Mouse (Mus musculus) thymus, postnatal 4 days (tissue): ENCODE results near the gene 9430015G10Rik.

Experiments used
- DNase-seq: peaks from one replicate; pipeline ENCODE4 v3.0.0; 2021

Gene 9430015G10Rik

DNA sequence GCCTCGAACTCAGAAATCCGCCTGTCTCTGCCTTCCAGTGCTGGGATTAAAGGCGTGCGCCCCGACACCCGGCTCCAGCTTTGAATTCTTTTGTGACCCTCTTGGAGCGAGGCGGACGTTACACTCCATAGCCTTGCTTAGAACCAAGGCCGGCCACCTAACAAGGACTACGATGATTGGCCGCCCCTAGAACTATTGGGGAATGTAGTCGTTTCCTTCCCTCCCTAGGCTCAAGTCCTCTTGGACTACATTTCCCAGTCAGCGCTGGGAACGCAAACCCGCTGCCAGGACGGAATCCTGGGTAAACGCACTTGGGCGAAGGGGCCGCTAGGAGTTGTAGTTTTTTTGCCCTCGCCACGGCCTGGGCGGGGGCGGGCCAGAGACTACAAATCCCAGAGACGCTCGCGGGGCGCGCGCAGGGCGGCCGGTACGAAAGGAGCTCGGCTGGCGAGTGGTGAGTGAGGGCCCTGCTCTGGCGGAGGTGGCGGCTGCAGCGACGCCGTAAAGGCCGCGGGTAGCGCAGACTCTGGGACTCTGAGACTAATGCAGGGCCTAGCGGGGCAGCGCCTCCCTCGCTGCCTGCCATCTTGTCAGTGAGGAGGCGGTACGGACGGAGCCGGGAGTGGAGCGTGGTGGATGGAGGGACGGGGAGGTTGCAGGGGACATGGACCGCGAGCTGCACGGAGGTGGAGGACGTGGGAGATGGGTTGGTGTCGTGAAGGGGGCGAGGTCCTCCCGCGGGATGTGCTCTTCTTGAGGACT lies at the start of gene 9430015G10Rik:
Gene 9430015G10Rik, plus strand, starts transcription at position 413 of the 762 bp plus-strand sequence.
- peak; percentile 96 for DNase-seq

DNA sequence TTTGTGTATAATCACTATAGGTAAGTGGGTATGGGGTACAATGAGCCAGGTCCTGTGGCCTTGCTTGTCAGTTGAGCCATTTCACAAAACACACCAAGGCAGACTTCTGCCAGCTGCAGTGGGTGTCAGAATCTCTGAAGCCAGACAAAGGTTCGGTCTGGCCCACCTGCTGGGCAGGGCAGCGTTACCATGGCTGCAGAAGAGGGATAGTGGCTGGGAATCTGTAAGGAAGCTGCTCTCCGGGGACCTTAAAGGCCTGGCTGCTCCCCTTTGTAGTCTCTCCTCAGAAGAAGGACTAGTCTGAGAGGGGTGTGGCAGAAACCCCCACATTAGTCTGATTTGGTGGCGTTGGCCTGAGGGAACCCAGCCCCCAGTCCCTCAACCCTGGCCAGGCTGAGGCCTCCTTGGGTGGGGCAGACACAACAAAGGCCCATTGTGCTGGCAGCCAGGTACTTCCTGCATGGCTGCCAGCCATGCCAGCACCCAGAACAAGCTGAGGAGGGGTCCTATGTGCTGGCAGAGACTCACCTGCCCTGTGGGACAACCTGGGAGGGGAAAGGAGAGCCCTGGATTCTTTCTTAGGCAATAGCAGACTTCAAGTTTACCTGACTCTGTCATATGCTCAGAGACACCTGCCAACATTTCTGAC lies 45.8 kb upstream of the 9430015G10Rik start:
- DNase-seq = peak; percentile 31

DNA sequence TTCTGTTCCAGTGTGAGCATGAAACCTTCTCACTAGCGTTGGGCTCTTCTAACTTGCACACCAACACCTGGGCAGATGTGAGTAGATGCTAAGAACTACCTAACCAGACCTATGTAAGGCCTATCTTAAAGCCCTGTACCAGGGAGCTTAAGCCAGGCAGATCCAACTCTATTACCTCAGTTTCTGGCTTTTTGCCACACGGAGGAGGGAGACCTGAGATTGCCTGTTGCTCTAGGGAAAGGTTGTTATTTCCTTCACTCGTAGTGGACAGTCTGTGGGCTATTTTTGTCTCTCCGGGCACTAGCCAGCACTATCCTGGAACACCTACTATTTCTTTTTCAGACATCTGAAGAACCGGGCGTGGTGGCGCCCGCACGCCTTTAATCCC lies 45.3 kb upstream of the 9430015G10Rik start:
- DNase-seq = no peak

DNA sequence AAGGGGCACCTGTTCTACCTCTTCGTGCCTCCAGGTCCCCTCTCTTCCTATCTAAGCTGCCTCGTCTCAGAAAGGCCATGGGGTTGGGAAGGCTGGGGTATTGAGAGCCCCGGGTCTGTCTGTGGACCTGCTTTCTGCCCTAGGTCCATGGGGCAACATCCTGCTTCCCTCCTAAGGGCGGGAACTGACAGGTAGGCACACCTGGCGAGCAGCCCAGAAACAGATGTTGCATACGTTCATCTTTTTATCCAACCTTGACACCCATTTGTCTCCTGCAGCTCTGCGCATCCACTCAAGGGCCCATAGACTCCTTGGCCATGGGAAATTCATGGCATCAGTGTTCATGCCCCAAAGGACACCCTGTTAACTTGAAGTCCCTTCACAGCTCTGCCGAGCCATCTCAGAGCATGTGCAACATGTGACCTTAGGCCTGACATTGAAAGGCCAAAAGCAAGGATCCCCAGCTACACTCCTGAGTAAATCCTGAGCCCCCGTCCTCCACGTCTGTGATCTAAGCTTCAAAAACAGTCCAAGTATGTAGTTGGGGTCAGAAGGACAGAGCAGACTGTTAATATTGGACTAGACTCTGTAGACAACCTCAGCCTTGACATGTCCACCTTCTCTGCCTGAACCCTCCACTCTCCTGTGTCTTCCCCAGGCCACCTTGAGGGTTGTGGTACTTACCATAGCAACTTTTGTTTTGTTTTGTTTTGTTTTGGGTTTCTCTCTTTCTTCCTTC lies 44.5 kb upstream of the 9430015G10Rik start:
- no peak for DNase-seq

DNA sequence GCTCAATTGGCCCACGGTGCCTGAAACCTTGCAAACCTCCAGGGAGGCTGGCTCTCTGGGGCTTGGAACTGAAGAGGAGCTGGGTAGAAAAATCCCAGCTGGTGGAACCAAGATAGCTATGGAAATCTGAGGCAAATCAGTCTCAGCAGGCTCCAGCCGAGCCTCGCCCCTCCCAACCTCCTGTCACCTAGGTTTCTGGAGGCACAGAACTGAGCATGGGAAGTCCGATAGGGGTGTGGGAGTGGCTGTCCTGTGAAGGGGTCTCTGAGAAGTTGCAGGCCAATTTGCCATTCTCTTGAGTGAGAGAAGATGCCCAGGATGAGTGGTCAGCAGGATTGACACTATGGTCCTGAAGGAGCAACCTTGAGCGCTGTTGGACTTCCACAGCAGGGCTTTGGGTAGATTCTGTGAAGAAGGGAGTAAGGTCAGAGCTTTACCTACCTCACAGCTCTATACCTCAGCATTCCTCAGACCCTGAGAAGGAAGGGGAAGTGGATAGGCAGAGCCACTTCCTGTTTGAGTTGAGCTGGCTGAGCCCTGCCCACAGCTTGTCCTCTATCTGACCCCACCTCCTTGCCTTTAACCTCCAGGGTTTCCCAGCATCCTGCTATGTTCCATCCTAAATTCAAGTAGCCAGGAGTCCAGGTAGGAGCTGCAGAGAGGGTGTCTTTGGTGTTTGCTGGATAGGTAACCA lies 42.4 kb upstream of the 9430015G10Rik start:
- DNase-seq = peak; percentile 38

DNA sequence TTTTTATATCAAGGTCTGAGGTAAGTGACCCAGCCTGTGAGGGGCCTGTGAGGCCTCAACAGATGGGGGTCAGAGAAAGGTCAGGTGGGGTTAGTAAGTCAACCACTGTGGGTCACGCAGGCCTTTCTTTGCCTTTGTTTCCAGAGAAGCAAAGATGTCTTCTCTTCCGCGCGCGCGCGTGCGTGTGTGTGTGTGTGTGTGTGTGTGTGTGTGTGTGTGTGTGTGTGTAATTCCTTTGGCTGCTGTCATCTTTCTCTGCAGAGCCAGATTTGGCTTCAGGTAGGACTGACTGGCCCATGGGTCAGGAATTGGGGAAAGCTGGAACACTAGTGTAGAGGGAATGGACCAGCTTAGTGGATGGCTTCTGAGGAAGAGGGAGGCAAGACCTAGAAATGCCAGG lies 40.1 kb upstream of the 9430015G10Rik start:
- peak; percentile 53 for DNase-seq

DNA sequence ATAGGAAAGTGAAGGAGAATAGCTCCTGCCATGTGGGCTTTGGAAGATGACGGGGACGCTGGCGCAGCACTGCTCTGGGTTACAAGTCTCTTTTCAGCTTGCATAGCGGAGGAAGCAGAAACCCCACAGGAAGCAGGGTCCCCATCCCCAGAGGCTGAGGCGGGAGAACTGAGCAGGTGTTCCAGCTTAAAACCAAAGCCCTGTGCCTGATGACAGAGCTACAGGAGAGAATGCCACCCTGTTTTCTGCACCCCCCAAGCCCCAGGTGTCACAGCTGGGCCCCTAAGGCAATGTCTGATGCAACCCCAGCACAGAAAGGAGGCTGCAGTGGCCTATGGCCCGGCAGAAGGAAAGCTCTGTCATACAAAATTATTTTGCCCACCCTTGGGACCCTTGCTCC lies 39.5 kb upstream of the 9430015G10Rik start:
- DNase-seq = peak; percentile 79

DNA sequence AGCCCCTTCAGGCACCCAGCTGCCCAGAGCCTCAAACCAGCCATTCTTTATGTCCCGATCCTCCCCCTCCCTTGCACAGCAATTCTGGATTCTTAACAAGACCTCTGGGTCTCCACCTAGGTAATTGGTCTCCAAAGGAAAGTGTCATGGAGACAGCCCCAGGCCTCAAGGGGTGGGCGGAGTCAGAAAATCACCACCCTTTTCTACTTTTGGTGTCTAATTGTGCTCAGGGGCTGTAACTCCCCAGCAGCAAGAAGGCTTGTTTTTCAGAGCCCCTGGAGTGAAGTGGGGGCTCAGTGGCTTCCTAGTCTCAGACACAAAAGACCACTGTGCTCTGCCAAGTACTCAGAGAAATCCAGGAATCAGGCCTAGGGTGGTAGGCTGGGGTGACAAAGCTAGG lies 39.1 kb upstream of the 9430015G10Rik start:
- peak; percentile 61 for DNase-seq

DNA sequence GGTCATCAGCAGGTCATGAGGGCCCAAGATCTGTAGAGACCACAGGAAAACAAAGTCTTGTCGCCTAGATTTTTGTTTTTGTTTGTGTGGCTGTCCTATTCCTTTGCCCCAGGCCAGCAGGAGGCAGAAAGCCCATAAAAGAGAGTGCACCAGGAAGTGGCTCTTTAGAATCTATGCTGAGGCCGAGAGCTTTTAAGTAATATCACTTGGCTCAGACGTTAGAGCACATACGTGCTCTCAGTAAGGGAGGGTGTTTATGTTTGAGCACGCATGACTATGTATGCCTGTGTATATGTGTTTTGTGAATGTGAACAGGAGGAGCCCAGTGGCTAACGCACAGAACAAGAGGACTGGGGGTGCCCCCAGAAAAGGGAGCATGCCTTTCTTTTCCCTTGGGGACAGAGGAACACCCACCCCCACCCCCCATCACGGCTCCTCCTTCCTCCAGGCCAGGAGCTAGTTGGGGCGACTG lies 32.8 kb upstream of the 9430015G10Rik start:
- DNase-seq = peak; percentile 47

DNA sequence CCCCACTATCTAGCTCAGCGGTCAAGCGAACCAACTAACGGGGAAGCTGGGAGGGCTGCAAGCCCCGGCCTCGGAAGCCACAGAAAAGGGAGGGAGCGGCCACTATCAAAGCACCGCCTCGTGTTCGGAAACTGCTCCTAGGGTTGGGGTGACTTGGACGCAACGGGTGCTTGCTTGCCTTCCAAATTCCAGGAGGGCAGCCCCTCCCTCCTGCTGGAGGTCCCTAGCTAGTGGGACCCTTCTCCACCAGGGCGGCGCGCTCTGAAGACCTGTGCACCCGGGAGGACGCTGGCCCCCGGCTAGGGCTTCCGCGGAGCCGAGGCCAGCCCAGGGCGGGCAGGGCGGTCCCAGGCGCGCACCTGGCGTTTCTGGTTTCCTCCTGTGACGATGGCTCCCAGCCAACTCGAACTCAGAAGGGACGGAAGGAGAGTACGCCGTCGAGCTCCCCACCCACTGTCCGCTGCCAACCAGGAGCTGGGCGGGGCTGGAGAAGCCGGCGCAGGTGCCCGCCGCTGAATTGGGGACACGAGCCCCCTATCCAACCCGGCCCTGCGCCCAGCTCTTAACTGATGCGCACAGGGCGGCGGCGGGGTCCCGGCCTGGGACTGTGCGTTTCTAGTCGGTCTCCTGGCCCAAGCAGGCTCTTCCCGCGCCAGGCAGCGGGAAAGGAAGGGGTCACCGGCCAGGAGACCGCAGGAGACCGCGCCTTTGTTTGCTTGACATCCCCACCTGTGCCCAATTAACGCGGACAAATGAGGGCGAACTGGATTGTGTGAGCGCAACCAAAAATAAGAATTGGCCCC lies 32.1 kb upstream of the 9430015G10Rik start:
- peak; percentile 85 for DNase-seq

DNA sequence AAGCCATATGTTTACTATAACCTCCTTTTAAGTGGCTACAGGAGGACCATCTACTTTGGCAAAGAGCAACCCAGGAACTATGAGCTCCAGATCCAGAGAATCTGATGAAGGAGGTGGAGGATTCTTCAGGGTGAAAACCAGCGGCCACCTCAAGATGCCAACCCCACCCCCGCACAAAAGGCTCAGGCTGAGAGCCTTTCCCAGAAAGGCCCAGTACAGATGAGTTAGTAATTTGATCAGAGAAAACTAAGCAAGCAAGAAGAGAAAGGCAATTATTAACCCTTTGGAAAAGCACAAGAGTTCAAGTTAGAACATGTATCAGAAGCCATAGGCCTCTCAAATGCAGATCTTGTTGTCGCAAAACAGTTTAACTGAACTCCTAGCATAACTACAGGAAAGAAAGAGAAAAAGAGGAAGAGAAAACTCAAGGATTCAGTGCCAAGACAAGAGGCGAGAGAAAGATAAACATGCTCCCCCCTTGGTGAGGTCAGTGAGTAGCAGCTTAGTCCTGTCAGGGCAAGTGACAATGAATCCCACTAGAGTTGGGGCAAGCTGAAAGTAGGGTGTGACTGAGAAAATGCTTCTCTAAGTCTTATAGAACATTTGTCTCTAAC lies 27.1 kb upstream of the 9430015G10Rik start:
- no peak for DNase-seq

DNA sequence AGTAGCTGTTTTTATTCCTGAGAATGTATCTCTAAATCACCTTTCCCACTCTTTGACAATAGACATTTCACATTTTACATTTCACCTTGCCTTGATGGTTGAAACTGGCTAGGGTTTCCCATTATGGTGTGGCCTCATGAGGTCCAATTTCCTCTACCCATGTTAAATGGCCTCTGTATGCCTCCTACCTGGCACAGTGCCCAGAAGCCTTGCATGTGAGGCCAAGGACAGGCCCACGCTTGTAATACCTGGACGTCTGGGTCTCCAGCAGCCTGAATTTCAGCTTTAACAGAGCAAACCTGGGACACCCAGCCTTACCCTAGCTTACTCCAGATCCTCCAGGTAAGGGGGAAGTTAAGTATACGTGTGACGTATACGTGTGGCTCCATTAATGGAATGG lies 26.4 kb upstream of the 9430015G10Rik start:
- DNase-seq = no peak

DNA sequence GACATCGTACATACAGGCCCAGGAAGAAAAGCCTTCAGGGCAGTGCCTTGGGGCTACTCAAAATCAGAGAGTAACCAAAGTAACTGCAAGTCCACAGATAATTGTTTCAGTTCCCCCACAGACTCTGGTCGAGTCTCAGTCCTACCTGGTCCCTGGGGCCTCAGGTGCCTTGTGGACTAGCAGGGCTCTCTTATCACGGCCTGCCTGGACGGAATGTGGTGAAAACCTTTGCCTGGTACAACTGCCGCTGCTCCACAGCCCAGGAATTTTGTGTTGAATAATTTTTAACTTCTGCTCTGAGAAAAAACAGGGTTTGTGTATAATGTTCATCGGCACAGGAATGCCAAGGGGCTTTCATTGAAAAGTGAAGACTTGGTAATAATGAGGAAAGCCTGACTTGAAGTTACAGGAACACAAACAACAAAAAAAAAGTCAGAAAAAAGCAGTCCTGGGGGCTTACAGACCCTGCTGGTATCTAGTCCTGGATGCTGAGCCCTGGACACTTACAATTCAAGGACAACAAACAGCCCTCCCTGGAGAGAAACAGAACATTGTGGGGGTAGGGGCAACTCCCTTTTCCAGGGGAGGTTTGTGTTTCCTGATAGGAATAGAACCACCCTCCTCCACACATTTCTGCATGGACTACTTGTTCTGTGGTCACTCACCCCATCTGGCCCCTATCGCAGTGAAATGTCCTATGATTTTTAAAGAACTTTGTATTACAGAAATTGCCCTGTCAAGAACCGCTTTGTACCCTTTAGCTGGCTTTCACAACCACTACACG lies 25.5 kb upstream of the 9430015G10Rik start:
- DNase-seq = no peak

DNA sequence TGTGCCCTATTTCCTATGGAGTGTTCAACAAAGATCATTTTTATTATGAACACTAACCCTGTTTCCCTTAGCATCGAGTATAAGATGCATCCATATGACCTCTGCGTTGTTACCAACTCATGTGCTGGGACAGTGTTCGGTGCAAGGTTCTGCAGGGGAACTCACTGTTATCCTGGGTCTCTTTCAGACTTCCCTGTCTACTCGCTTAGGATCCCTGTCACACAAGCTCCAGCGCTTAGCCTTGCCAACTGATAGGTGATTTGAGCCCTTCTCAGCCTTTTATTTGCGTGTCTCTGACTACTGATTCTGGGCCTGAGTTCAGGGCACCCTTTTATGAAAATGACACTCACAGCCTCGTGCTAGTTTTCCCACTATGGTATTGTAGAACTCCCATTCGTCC lies 24.5 kb upstream of the 9430015G10Rik start:
- no peak for DNase-seq

DNA sequence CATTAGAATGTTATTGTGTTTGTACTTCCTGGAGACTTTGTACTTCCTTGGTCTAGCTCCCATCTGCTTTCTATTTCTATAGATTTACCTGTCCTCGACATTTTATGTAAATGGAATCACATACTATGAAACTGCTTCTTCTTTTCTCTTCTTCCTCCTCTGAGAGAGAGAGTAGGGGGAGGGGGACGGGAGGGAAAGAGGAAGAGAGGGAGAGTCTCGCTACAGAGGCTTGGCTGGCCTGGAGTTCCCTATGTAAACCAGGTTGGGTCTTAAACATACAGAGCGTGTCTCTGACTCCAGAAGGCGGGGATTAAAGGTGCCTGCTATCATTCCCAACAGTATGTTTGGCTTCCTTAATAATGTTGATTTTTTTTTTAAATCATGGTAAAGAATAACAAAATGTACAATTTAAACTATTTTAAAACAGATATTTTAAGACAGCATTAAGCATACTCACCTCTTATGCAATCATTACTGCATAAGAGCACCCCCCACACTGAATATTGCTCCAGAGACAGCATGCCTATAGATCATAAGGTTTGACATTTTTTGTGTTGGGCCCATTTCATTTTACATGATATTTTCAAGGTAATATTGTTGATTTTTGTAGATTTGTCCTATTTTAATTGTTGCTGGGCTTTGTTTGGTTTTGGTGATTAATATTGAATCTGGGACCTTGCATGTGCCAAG lies 22.2 kb upstream of the 9430015G10Rik start:
- DNase-seq = no peak

DNA sequence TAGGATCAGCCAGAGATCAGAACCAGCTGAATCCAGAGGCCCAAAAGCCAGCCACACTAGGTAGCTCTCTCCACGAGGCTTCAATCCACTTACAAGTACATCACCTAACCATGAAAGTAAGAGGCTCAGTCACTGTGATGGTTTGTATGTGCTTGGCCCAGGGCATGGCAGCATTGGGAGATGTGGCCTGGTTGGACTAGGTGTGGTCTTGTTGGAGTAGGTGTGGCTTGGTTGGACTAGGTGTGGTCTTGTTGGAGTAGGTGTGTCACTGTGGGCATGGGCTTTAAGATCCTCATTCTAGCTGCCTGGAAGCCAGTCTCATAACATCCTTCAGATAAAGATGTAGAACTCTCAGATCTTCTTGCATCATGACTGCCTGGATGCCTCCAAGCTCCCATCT lies 18.5 kb upstream of the 9430015G10Rik start:
- no peak for DNase-seq

DNA sequence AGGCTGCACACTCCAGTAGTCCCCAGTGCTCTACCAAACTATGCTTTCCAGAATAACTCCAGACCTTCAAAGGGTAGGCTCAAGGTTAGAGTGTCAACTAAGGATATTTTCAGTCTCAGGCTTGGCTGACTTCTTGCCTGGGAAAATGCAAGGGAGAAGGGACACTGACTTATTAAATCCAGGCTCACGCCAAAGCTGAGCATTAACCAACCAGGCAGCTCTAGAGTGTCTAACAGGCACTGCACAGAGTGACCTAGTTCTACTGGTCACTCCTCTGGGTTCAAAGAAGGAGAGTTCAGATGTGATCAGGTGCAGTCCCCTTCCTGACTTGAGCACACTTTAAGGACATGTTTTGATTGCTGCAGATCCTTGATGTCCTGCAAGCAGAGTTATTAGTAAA lies 17.0 kb upstream of the 9430015G10Rik start:
- no peak for DNase-seq

DNA sequence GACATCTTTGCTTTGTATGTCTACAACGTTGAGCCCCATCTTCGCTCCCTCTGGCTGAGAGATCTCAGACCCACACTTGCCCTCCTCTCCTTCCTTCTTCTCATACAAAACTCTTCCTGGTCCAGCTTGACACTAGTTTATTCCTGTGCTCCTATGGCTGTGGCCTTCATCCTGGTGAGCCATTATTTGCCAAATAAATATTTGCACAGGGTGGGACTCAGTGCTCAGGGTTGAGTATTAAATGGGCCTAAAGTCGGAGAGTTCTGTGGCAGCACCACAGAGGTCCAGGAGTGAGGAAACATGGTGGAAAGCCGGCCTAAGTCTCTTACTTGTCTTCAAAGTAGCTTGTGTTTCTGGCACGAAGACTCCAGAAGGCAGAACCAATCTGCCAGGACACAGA lies 16.0 kb upstream of the 9430015G10Rik start:
- no peak for DNase-seq

DNA sequence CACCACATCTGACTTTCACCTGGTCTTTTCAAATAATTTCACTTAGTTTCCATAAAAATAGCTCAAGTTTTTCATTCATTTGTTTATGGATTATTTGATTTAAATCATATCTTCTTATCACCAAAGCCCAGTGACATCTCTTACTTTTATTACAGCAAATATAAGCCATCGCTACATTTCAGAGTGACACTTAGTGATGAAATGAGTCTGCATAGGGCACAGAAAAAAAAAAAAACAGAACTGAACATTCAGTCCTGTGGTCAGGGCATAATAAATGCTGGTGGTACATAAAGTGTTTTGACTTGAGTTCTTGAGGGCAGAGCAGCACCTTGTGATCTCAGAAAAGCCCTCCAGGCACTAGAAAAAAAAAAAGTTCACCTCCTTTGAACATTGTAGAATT lies 13.6 kb upstream of the 9430015G10Rik start:
- no peak for DNase-seq

DNA sequence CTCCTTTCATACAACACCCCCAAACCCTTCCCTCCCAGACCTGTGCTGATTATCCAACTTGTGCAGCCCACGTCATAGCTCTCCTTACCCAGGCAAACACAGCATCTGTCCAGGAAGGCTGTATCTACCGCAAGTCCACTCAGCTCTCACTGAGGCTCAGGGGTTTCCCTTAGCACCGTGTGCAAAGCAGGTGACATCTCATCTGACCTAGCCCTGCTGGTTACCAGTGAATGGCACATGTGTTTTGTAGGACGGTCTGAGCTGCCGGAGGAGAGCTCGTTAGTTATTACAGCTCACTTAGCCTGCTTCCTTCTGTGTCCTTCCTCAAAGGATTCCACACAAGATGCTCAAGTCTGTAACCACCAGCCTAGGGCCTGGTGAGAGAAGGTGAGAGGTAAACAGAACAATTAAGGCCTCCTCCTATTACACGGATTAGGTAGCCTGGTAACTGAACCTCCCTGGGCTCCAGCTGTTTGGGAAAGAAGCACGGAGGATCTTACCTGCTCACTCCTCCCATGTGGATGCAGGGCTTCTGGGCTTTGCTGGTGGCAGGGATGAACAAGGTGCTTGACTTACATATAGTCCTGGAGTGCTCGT lies 11.9 kb upstream of the 9430015G10Rik start:
- DNase-seq = no peak
